Mouse (Mus musculus) heart, embryonic 15.5 days (tissue): ENCODE data around the gene Sfpq. TPM values are rescaled to one million over a fixed set of nuclear protein-coding genes. Genes with fewer than 3 reads are reported as not detected.
A peak's percentile ranks its signal among the peaks of the same experiment; 100 is the strongest.

ENCODE experiments used
- ATAC-seq: fragments of 200-750 bp; cut with Nextera tagmentation; replicated peaks from 2 replicates; pipeline ENCODE4 v1.8.0; 2017; ENCODE audit warnings: low read depth, moderate TSS enrichment; ENCODE audit not compliant: insufficient number of reproducible peaks, insufficient read depth, low FRiP score
- H3K27ac ChIP-seq: fragments of 300-500 bp; sonication (generic); 2 replicates; pipeline ENCODE4 v1.5.1; 2015; ENCODE audit warnings: mild to moderate bottlenecking, inconsistent platforms
- H3K27me3 ChIP-seq: fragments of 300-500 bp; sonication (generic); 2 replicates; pipeline ENCODE4 v1.6.1; 2015; ENCODE audit warnings: inconsistent platforms
- H3K36me3 ChIP-seq: fragments of 300-500 bp; sonication (generic); 2 replicates; pipeline ENCODE4 v1.6.1; 2015; ENCODE audit warnings: mild to moderate bottlenecking, inconsistent platforms
- H3K4me1 ChIP-seq: fragments of 300-500 bp; sonication (generic); replicated peaks from 2 replicates; pipeline ENCODE4 v1.6.1; 2015; ENCODE audit warnings: inconsistent platforms
- H3K4me2 ChIP-seq: fragments of 300-500 bp; sonication (generic); 2 replicates; pipeline ENCODE4 v1.6.1; 2015; ENCODE audit warnings: inconsistent platforms, mild to moderate bottlenecking, moderate library complexity
- H3K4me3 ChIP-seq: fragments of 300-500 bp; sonication (generic); 2 replicates; pipeline ENCODE4 v1.5.1; 2015; ENCODE audit warnings: mild to moderate bottlenecking, inconsistent platforms
- H3K9ac ChIP-seq: fragments of 300-500 bp; sonication (generic); 2 replicates; pipeline ENCODE4 v1.6.1; 2015; ENCODE audit warnings: mild to moderate bottlenecking, inconsistent platforms
- H3K9me3 ChIP-seq: fragments of 300-500 bp; sonication (generic); replicated peaks from 2 replicates; pipeline ENCODE4 v1.6.1; 2016; ENCODE audit warnings: inconsistent platforms
- WGBS: fragments of 180-500 bp; shearing (Covaris S2); methylation state at CpG from one replicate; pipeline ENCODE4 v1.1.7; 2015; ENCODE audit warnings: mixed read lengths; 5-methylcytosine and 5-hydroxymethylcytosine counted together
- polyA plus RNA-seq: library from polyadenylated mRNA; unstranded; fragments of >200 nt; fragmentation: Nextera tagmentation; extraction: Ambion mirVana; gene quantifications from 2 replicates; pipeline ENCODE4 v1.2.1, GENCODE M21; 2015

Sfpq gene
- polyA plus RNA-seq, 1 experiment from 2014 or later: 42.1 TPM

DNA sequence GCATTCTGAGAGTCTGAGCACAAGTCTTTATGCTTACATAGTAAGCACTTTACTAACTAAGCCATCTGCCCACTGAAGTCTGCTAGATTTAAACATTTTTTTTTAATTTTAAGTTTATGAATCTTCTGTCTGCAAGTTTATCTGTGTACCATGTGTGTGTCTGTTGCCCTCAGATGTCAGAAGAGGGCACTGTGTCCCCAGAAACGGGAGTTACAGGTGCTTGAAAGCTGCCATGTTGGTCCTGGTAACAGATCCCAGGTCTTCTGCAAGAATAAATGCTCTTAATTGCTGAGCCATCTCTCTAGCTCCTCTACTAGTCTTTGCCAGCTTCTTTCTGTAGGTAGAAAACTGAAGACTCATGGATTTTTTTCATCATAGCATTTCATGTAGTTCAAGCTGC lies 53.8 kb downstream of the Sfpq start:
- WGBS: 60% methylated on average over 1 of the region's 1 CpGs
- H3K27me3 ChIP-seq: no peaks in the 10 kb centered on the region

DNA sequence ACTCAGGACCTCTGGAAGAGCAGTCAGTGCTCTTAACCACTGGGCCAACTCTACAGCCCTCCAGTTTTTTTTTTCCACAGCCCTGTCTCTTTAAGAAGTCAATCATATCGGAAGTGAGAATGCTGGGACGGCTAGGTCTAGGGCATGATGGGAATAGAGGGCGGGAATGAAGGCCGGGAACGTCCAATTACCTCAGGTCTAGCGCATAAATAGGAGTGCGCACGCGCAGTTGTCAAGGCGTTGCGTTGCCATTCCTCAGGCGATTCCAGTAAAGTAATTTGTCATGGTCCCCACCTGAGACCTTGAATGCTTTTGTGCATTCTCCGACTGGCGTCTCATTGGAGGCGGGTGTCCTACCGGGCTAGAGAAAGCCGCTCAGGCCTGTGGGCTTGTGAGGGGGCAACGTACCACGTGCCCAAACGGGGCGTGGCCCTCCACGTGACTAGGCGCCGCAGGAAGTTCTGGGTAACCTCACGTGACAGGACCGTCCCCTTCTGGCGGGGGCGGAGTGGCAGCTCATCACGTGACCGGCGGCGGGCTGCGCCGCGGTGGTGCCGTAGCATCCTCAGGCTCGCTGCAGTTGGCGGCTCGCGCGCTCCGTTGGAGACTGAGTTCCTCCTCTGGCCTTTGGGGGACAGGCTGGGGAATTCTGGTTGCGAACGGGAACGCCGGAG lies 55.9 kb downstream of the Sfpq start, which contains the start of gene Zmym6:
Gene Zmym6, plus strand, starts transcription at position 509 of the 674 bp plus-strand sequence.
- H3K9me3 ChIP-seq: no peaks in the 10 kb centered on the region
- ATAC-seq: peak; percentile 96
- peak within 1 kb of the TSS; percentile 80 for H3K27ac ChIP-seq
- H3K36me3 ChIP-seq: no peaks in the 10 kb centered on the region
- peak within 1 kb of the TSS; percentile 52 for H3K9ac ChIP-seq
- WGBS: under 1% methylated on average over 46 of the region's 46 CpGs
- peak within 1 kb of the TSS; percentile 62 for H3K4me3 ChIP-seq
- peaks cover 8% of the 10 kb centered on the region for H3K4me1 ChIP-seq
- H3K4me2 ChIP-seq: peak within 1 kb of the TSS; percentile 68
- no peaks in the 10 kb centered on the region for H3K27me3 ChIP-seq

More for the DNA sequence above, 53.8 kb downstream of the Sfpq start:
- H3K4me3 ChIP-seq: no peak overlapping the region
- no peak overlapping the region for H3K4me2 ChIP-seq
- peaks cover 8% of the 10 kb centered on the region for H3K4me1 ChIP-seq
- no peak overlapping the region for H3K9ac ChIP-seq
- ATAC-seq: no peak
- H3K9me3 ChIP-seq: no peaks in the 10 kb centered on the region
- H3K27ac ChIP-seq: no peak overlapping the region
- no peaks in the 10 kb centered on the region for H3K36me3 ChIP-seq

DNA sequence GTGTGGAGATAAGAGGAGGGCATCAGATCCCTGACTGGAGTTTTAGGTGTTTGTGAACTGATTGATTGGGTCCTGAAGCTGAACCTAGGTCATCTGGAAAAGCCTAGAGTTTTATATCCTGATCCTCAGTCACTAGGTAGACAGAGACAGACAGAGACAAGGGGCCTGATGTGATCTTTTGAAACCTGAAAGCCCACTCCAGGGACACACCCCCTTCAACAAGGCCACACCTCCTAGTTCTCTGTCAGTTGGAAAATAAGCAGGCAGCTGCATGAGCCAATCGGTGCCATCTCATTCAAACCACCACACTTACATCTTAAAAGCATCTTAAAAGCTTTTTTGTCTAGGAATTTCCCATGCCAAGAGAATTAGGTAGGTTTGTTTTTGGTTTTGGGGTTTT lies 59.7 kb downstream of the Sfpq start:
- Histone ChIP-seq H3K9ac (no peak overlapping the region), H3K27ac (no peak overlapping the region), H3K4me3 (no peak overlapping the region), H3K27me3 (no peaks in the 10 kb centered on the region), H3K4me1 (peaks cover 8% of the 10 kb centered on the region), H3K36me3 (no peaks in the 10 kb centered on the region), H3K9me3 (no peaks in the 10 kb centered on the region), H3K4me2 (no peak overlapping the region)
- no peak for ATAC-seq
- WGBS: 38% methylated on average over 1 of the region's 1 CpGs

DNA sequence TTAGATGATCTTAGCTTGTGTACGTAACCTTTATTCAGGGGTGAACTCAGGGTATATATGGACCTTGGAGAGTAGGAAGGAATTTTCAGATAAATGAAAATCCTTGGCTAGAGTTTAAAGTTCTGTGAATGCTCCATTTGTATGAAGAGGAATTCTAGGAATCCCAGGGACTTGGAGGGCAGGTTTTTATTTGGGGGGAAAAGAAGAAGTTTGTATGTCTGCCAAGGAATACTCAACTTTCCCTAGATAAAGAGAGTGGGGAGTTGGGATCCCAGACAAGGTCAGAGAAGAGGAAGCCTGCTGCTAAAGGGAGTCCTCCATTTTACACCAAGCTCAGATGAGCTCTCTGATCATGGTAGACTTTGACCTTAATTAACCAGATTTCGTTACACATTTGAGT lies 62.0 kb downstream of the Sfpq start:
- no peaks in the 10 kb centered on the region for H3K27me3 ChIP-seq
- H3K9me3 ChIP-seq: no peaks in the 10 kb centered on the region
- no peaks in the 10 kb centered on the region for H3K36me3 ChIP-seq
- no peak for ATAC-seq
- no peak overlapping the region for H3K4me3 ChIP-seq
- WGBS: 75% methylated on average over 2 of the region's 2 CpGs
- H3K9ac ChIP-seq: no peak overlapping the region
- H3K27ac ChIP-seq: no peak overlapping the region
- H3K4me2 ChIP-seq: no peak overlapping the region
- peaks cover 2% of the 10 kb centered on the region for H3K4me1 ChIP-seq

DNA sequence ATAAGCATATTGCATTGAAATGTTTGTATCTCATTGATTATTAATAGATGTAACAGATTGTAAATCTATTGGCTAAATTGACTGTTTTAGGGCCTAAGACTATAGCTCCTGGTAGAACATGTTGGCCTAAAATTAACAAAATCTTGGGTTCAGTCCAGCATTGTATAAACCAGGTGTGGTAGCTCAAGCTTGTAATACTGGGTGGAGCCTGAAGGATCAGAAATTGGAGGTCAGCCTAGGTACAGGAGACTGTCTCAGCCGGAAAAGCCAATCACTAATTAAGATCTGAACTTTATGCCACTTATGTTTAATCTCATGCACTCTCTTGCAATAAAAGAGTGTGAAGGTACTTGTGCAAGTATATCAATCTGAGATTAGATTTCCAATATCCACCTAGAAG lies 64.6 kb downstream of the Sfpq start:
- H3K9me3 ChIP-seq: no peaks in the 10 kb centered on the region
- H3K4me1 ChIP-seq: no peaks in the 10 kb centered on the region
- H3K27ac ChIP-seq: no peak overlapping the region
- ATAC-seq: no peak
- no peaks in the 10 kb centered on the region for H3K27me3 ChIP-seq
- H3K4me2 ChIP-seq: no peak overlapping the region
- H3K36me3 ChIP-seq: peaks cover 7% of the 10 kb centered on the region
- 76% methylated on average over 1 of the region's 1 CpGs for WGBS
- H3K4me3 ChIP-seq: no peak overlapping the region
- H3K9ac ChIP-seq: no peak overlapping the region

Other genes with a start within 250 kb of the Sfpq start
- 12.0 and 12.4 TPM in 2 replicates for gene Zmym4, start 53.2 kb upstream of the Sfpq start, polyA plus RNA-seq
- 9.1 and 13.0 TPM in 2 replicates for gene Zmym1, start 39.8 kb downstream of the Sfpq start, polyA plus RNA-seq
- 11.2 and 12.9 TPM in 2 replicates for gene Zmym6, start 56.1 kb downstream of the Sfpq start, polyA plus RNA-seq
- 11.8 and 15.7 TPM in 2 replicates for gene Tmem35b, start 102.4 kb downstream of the Sfpq start, polyA plus RNA-seq
- gene Dlgap3, start 147.9 kb downstream of the Sfpq start, polyA plus RNA-seq: 0.40 and 0.84 TPM in 2 replicates
- gene Smim12, start 222.5 kb downstream of the Sfpq start, polyA plus RNA-seq: 52.0 and 60.7 TPM in 2 replicates